Mouse (Mus musculus) lung, postnatal 36 days (tissue): ENCODE measurements at regions not wholly inside any gene's neighbourhood (a gene's known extent, or its start where the extent isn't known, plus 50 kb on each side); places are given as distances from the start of the nearest gene placed in this dataset.
"Not testable (repeated sequence)": the region's sequence is repeated elsewhere in the genome, so short reads cannot be mapped to it uniquely, and the experiment has no call there.

Source experiments
- DNase-seq: peaks from one replicate; pipeline ENCODE4 v3.0.0; 2022; ENCODE audit warnings: mixed read lengths

DNA sequence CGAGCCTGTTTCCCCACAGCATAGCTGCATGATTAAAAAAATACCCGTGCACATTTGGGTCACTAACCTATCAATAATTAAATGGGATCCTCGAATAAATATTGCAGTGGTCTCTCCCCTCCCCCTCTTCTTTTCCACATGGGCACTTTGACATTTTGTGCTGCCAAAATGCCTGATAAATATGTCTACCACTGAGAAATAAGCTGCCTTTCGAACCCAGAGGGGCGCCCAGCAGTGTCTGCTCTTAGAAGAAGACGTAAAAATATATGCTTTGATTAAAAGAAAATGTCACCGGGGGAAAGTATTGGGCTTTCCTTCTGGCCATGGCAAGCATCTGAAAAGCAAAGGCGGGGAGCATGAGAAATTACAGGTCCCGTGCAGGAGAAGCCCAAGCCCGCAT lies 152.6 kb upstream of the Frmd4a start:
- DNase-seq = no peak

DNA sequence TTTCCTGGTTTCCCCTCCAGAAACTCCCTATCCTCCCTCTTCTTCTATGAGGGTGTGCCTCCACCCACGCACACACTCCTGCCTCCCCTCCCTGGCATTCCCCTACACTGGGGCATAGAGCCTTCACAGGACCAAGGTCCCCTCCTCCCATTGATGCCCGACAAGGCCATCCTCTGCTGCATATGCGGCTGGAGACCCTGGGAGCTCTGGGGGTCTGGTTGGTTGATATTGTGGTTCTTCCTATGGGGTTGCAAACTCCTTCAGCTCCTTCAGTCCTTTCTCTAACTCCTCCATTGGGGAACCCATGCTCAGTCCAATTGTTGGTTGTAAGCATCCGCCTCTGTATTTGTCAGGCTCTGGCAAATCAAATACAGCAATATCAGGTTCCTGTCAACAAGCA lies 150.8 kb upstream of the Frmd4a start:
- DNase-seq = not testable (repeated sequence)

DNA sequence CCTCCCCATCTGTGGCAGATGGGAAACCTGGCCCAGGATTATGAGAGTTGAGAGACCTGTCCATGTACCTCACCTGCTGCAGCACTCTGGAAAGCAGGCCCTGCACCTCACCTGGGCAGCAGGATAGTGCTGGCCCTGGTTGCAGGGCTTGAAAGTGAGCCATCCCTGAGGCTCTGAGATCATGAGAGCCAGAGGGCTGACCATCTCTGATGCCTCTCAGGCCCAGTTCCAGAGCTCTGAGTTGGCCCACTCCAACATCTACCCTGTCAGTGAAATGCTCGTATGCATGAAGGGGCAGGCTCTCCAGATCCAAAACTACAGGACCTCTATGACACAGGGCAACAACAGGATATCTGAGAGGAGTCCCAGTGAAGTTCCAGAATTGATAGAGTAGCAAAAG lies 147.8 kb upstream of the Frmd4a start:
- no peak for DNase-seq

DNA sequence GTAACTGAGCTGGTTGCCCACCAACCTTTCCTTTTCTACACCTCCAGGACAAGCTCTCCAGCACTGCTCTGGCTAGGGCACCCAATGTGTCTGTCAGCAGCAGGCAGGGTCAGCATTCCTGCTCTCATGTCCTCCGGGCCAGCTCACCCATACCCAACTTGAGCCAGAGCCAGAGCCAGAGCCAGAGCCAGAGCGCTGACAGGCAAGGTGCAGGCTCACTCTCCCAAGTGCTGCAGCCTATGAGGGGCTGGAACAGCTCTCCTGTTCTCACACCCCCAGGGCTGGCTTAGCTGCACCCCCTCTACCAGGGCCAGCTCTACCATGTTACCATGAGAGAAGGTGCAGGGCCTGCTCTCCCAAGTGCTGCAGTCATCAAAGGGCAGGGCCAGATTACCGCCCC lies 145.8 kb upstream of the Frmd4a start:
- DNase-seq = no peak

DNA sequence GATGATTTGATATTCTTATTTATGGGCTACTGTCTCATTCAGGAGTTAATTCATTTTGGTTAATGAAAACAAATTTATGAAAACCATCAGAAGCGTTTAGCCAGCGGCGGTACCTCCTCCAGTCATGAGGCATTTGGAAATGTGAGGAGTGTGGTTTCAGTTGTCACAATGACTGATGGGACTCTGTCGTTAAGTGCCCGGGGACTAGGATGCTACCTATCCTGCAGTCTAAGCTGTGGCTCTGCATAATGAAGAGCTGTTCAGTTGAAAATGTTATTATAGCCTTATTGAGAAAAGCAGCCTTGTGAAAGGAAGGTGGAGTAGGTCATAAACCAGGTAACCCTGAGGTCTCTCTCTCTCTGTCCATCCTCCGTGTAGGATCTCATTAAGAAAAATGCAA lies 130.5 kb upstream of the Frmd4a start:
- DNase-seq = no peak

DNA sequence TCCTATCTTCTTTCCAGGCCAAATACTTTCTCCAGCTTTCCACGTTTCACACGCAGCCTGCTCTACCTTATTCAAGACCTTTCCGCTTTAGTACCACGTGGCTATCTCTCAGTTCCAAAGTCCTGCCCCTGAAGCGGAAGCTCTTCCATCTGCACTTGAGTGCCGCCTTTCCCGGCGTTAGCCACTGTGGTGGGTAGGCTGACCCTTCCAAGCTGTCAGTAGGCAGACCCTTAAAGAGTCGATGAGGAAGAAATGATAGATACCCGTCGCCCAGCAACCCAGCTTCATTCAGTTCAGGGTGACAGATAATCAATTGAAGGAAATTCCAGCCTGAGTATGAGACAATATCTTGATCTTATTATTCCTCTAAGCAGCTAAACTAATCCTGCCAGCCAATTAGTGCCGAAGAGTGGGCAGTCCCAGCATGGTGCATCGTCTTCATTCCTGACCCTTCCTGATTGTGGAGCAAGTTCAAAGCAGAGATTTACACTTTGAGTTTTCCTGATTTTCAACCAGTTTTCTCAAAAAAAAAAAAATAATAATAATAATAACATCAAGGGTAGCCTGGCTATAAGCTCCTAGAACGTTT lies 129.6 kb upstream of the Frmd4a start:
- DNase-seq = no peak

DNA sequence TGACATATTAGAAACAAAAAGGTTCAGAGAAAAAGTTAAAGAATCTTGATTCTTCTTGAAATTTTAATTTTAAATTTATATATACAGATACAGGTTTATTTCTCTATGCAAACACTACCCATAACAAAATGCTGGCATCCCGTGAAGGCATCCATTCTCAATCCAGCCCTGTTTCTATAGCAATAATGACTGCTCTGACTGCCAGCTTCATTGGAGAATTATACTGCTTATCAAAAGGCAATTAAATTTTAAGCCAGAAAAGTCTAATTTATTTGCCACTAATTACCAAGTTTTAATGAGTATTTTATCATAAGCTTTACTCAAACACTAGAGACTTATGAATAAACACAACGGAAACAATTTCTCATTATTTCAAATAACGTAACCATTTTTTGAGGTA lies 128.1 kb upstream of the Frmd4a start:
- DNase-seq = no peak

DNA sequence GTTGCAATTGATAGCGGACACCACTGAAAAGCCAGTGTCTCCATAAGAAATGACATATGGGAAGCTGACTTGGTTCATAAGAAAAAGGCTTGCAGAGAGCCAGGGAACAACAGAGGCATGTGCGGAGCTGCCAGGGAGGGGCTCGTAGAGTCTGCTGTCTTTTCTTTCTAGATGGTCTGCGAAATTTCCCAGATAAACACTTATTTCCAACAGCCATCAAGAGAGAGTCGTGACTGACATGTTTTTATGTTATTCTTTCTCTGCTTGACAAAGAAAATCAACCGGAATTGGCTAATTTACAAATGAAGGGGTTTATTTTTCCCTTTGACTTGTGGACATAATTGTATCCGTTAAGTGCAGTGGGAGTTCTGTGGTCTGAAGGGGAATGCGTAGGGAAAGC lies 127.1 kb upstream of the Frmd4a start:
- no peak for DNase-seq

DNA sequence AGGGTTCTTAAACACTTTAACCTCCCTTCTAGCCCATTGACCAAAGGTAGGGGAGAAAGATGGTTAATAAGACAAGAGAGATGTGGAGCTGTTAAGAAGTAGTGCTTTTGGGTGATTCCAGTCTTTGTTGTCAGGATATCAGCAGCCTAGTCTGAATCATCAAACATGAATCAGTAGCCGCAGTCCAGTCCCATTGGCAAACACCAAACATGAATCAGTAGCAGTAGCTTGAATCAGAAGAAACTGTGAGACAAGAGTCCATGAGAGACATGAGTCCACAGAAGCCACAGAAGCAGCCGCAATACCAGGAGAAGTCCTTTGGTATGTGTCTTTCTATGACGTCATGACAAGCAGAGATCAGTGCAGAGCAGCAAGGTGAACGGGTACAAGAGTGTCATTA lies 110.5 kb upstream of the Frmd4a start:
- DNase-seq = no peak

DNA sequence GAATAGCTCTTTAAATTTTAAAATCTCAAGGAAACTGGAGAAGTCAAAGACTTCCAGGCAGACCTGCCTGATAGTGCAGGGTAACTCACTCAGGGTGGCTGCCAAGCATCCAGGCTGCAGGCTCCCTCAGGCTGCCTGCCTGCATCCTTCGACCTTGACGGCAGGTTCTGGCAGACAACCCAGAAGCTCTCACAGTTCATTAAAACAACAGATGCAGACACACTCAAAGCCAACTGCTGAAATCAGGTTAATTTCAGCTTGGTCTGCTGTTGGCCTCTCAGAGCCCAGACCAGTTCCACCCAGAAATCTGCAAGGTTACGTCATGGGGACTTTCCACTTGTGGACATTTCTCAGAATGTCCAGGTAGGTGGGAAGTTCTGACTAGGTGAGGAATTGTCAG lies 109.3 kb upstream of the Frmd4a start:
- no peak for DNase-seq

DNA sequence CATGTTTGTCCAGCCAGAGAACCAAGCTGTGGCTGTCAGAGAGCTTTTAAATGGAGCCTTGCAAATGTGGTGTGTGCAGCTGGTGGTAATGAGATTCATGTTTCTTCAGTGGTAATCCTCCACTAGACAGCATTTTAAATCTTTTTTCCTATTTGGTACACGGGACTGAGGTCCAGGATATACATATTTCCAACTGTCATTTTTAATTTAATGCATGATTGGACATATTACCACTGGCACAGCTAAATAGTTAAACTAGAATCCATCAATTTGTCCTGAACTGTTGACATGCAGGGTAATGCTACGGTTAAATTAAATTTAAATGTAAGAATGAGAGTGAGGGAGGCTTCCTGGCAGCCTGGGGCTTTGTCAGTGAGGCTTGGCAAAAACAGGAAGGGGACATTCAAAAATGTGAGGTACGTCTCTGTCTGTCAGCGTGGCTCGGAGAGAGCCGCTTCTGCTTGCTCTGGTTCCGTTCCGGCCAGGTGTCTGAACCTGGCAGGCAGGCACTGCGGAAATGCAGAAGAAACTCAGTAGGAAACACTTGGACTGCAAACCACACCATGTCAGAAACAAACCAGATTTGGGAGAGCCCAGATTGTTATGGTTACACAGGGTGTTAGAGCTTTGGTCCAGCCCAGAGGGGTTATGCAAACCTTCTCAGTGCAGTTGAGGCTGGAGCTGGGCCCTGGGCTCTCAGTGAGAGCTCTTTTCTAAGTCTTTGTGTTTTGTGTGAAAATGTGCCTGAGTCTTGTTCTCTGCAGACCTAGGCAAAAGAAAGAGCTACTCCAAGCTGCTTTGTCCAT lies 107.2 kb upstream of the Frmd4a start:
- DNase-seq = peak; percentile 1

DNA sequence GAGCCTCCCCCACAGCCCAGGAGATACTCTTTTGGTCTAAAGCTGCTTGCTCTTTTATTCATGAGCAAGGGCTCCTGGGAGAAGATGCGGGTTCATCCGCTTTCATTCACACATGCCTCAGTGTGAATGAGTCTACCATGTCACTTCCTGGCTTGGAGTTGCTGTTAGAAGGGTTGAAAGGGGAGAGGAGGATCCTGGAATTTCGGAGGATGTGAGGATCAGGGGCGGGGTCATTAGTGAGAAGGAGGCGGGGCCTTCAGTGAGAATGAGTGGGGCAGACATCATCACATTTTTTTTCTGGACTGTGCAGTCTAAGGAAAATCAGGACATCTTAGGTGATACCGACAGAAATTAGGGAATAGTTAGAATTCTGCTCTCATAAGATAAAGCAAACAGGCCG lies 102.4 kb upstream of the Frmd4a start:
- no peak for DNase-seq

DNA sequence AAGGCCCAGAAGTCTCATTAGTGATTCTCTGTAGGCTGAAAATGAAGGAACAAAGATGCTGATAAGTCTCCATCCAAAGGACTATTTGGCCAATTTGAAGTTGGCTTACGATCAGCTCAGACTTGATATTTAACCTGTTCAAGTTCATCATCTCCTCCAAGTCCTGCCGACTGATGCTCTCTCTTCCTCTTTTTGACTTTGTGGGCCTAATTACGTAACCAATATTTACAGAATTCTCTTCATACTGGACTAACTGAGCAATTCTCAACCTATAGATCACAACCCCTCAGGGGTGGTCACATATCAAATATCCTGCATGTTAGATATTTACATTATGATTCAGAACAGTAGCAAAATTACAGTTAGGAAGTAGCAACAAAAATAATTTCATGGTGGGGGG lies 101.2 kb upstream of the Frmd4a start:
- no peak for DNase-seq

DNA sequence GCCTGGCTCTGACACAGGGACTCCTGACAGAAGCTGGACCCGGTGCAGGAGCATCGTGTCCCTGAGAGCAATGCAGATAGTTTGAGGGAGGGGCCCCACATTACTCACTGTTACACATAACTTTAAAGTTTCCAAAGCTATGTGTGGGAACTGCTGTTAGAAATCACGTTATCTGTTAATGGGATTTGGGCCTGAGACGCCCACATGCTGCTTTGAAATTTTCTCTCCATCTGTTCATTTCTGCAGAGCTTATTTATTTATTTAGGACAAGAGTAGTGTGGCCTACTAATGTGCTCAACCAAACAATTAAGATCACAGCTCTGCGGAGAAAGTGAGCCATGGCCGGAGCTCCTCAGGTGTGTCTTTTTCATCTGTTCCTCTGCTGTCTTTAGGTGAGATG lies 99.4 kb upstream of the Frmd4a start:
- DNase-seq = no peak

DNA sequence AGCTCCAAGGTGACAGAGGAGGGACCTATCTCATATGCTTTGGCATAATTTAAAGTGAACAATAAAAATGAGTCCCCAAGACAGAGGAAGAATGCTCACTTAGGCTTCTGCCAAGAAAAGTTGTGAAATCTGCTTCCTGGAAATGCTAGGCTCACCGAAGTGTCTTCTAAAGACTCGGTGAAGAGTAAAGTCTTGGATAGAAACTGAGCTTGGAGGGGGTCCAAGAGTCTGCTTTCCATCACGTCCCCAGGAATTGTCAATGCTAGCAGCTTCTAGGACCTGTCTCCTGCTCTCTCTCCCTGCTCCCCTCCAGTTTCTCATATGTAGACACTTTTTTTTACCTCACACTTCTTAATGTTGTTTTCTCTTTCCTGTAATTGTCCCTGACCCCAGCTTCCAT lies 97.6 kb upstream of the Frmd4a start:
- DNase-seq = no peak

DNA sequence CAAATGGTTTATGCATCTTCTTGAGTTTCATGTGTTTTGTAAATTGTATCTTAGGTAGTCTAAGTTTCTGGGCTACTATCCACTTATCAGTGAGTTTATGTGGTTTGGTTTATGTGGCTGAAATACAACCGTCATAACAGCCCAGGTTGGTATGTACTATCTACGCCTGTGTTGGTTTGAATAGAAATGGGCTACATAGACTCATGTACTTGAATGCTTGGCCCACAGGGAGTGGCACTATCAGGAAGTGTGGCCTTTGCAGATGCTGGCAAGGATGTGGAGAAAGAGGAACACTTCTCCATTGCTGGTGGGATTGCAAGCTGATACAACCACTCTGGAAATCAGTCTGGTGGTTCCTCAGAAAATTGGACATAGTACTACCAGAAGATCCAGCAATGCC lies 96.4 kb upstream of the Frmd4a start:
- DNase-seq = not testable (repeated sequence)

DNA sequence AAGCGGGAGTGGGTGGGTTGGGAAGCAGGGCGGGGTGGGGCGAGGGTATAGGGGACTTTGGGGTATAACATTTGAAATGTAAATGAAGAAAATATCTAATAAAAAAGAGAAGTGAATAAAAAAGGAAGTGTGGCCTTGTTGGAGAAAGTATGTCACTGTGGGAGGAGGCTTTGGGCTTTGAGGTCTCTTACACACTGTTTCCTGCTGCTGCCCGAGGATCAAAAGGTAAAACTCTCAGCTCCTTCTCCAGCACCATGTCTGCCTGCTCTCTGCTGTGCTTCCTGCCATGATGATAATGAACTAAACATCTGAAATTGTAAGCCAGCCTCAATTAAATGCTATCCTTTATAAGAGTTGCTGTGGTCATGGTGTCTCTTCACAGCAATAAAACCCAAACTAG lies 94.8 kb upstream of the Frmd4a start:
- DNase-seq = peak; percentile 6

DNA sequence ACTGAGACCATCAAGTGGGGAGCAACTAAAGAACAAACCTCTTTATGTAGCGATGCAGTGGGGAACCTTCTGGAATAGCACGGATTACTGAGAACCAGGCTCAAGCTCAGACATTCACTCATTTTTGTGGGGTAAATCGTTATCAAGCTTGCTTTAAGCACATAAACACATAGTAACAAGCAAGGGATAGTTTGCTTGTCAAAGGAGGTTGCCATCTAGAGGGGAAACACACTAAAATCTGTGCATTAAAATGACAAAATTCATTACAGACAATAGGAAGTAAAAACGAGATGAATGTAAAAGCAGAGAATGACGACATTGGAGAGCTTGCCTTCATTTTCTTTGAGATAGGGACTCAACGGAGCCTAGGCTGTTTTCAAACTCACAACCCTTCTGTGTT lies 92.8 kb upstream of the Frmd4a start:
- DNase-seq = no peak

DNA sequence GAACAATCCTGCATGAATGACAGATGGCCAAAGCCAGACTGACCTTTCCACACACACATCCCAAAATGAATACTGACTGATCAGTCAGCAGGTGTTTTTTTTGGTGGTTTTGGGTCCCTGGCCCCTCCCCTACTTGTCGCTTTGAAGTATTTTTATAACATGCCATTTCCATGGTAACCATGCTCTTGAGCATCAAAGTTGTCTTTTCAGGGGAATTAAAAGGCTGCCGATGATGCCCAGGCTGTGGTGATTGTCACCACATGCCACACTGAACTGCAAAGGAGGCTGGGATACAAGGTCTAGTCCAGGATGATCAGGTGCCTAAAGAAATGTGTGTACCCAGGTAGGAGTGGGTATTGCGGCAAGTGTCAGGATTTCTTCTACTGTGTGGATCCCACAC lies 92.3 kb upstream of the Frmd4a start:
- DNase-seq = no peak

DNA sequence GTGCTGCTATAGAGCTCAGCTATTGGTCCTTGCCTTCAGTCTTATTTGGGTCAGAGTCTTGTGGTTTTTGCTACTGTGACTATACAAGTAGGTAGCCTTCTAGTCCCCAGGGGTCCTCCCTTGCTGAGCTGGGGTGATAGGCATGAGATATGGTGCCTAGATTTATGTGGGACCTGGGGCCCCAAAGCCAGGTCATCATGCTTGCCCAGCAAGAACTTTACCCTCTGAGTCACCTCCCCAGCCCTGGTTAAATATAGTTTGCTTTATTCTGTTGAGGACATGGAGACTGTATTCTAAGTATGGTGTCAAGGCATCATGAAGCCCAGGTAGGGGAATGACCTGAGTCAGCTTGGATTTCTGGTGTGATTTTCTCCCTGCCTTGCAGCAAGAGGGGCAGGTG lies 91.4 kb upstream of the Frmd4a start:
- DNase-seq = no peak

DNA sequence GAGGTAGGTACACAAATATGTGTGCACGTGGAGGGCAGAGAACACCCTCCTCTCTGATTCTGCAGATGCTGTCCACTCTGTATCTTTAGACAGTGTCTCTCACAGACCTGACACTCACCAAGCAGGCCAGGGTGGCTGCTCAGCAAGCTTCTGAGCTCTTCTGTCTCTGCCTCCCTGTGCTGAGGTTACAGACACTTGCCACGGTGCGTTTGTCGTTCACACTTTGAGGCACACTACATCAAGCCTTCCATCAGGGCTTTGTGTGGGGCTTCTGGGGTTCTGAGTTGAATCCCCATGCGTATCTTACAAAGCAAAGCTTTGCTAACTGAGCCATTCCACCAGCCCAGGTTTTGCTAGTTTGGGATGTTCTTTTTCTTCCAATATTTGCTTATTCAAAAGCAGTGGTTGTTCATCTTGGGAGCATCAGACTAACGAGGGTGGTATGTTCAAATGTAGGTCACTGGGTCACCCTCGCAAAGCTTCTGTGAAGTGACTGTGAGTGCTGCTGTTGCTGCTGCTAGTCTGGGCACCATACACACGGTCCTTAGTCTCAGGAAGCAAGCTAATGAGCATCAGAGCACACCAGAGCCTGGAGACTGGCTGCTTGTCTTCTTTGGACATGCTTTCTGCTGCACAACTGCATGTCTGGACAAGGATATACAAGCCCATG lies 90.2 kb upstream of the Frmd4a start:
- DNase-seq = no peak

DNA sequence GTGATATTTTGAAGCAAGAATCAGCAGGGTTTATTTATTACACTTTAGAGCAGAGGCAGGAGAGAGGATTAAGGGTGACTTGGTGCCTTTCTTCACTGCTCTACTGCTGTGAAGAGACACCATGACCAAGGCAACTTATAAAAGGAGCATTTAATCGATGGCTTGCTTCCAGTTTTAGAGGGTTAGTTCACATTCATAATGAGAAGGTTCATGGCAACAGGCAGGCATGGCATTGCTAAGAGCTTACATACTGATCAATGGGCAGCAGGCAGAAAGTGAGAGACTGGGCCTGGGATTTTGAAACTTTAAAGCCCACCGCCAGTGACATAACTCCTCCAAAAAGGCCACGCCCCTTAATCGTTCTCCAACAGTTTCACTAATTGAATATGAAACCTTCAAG lies 89.7 kb upstream of the Frmd4a start:
- no peak for DNase-seq

DNA sequence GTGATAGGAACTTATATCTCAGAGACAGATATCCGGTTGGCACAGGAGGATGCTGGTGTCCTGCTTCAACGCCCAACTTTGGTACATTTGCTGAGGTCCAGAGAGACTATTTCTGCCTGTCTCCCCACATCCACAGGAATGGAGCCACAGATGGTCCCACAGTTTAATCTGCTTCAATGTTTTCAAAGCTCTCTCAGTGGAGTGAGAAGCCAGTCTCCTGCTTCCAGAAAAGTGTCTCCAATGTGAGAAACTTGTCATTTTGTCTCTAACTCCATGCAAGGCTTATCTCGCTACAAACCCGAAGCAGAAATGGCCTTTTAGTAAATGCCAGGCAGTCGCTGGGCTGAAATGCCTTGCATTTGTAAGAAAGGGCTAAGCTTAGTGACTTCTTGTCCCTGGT lies 86.9 kb upstream of the Frmd4a start:
- no peak for DNase-seq

DNA sequence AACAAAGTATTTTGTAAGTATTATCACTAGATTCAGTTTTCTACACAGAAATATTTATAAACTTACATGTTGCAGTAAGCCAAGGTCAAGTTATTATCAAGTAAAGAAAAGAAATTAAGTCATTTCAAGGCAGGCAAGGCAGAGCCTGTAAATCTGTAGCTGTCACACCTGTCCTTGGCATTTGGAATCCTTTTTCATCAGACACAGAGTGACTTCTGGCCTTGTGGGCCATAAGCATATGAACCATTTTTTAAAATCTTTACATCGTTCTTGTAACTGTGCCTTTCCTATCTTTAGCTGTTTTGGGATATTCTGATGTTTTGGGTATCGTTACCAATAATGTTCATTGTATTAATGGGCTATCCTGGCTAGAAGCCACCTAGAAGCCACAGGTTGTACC lies 76.7 kb upstream of the Frmd4a start:
- DNase-seq = no peak

DNA sequence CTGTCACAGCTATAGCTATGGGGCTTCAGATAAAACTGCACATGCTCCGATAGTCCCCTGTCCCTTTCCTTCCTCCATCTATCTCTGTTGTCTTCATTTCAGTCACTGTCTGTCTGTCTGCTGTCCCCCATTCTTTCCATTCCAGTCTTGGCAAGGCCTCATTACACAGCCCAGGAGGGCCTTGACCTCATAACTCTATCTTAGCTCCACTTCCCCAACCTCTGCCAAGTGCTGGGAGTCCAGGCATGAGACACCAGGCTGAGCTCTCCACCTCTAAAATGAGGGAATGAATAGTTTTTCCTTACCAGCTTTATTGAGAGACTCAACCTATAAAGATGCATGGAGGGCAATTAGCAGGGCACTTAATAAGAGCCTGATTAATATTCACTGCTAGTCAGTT lies 76.0 kb upstream of the Frmd4a start:
- no peak for DNase-seq
